Mouse (Mus musculus) stomach, postnatal 0 days (tissue): ENCODE measurements around the gene Plekhs1. TPM values are rescaled to one million over a fixed set of nuclear protein-coding genes. Genes with fewer than 3 reads are reported as not detected.
A peak's percentile ranks its signal among the peaks of the same experiment; 100 is the strongest.

Source experiments
- ATAC-seq: fragments of 200-750 bp; cut with Nextera tagmentation; 2 replicates; pipeline ENCODE4 v1.8.0; 2017; ENCODE audit not compliant: low FRiP score, low TSS enrichment
- DNase-seq: peaks from one replicate; pipeline ENCODE4 v3.0.0-alpha.2; 2016; ENCODE audit warnings: low spot score
- H3K27ac ChIP-seq: fragments of 300-500 bp; sonication (generic); replicated peaks from 2 replicates; pipeline ENCODE4 v1.5.1; 2014; ENCODE audit warnings: mild to moderate bottlenecking, control low read depth
- H3K27me3 ChIP-seq: fragments of 300-500 bp; sonication (generic); 2 replicates; pipeline ENCODE4 v1.6.1; 2014; ENCODE audit warnings: low read length; ENCODE audit not compliant: control insufficient read depth, insufficient read depth
- H3K36me3 ChIP-seq: fragments of 300-500 bp; sonication (generic); 2 replicates; pipeline ENCODE4 v1.6.1; 2014; ENCODE audit warnings: low read length, mixed read lengths; ENCODE audit not compliant: control insufficient read depth, insufficient read depth
- H3K4me1 ChIP-seq: fragments of 300-500 bp; sonication (generic); replicated peaks from 2 replicates; pipeline ENCODE4 v1.6.1; 2014; ENCODE audit warnings: antibody characterized with exemption; ENCODE audit not compliant: control insufficient read depth, insufficient read depth
- H3K4me2 ChIP-seq: fragments of 300-500 bp; sonication (generic); replicated peaks from 2 replicates; pipeline ENCODE4 v1.6.1; 2014; ENCODE audit warnings: low read depth, mild to moderate bottlenecking, control low read depth, moderate library complexity
- H3K4me3 ChIP-seq: fragments of 300-500 bp; sonication (generic); 2 replicates; pipeline ENCODE4 v1.5.1; 2014; ENCODE audit warnings: low read depth, low read length, control low read depth
- H3K9ac ChIP-seq: fragments of 300-500 bp; sonication (generic); 2 replicates; pipeline ENCODE4 v1.6.1; 2014; ENCODE audit warnings: mild to moderate bottlenecking, low read length, control low read depth, mixed read lengths
- H3K9me3 ChIP-seq: fragments of 300-500 bp; sonication (generic); 2 replicates; pipeline ENCODE4 v1.6.1; 2016; ENCODE audit warnings: low read length; ENCODE audit not compliant: control insufficient read depth
- CTCF ChIP-seq: IDR thresholded peaks from 2 replicates; pipeline ENCODE4 v1.5.1; 2016; ENCODE audit warnings: antibody characterized with exemption, low read depth, mild to moderate bottlenecking, moderate library complexity
- EP300 ChIP-seq: optimal IDR thresholded peaks from 2 replicates; pipeline ENCODE3; 2016; ENCODE audit warnings: antibody characterized with exemption
- WGBS: fragments of 180-500 bp; shearing (Covaris S2); extraction: QIAGEN DNeasy Blood & Tissue Kit; methylation state at CpG from one replicate; pipeline ENCODE4 v1.1.7; 2014; 5-methylcytosine and 5-hydroxymethylcytosine counted together
- polyA plus RNA-seq: library from polyadenylated mRNA; unstranded; fragments of >200 nt; fragmentation: Nextera tagmentation; extraction: Ambion mirVana; gene quantifications from 2 replicates; pipeline ENCODE4 v1.2.1, GENCODE M21; 2015

Plekhs1 gene
- polyA plus RNA-seq, 1 experiment from 2014 or later = 3.4 TPM

- peak overlapping the region; percentile 80 for H3K27ac ChIP-seq
- H3K36me3 ChIP-seq = peaks cover 6% of the 10 kb centered on the region
- WGBS = 35% methylated on average over 7 of the region's 7 CpGs
- H3K4me1 ChIP-seq = 0 out of 2 replicates have a peak, but pooled peaks cover 2% of the 10 kb centered on the region
- TF ChIP-seq EP300 (no peak), CTCF (no peak)
- DNase-seq = peak; percentile 30
- H3K4me3 ChIP-seq = no peak overlapping the region
- no peak overlapping the region for H3K4me2 ChIP-seq
- H3K27me3 ChIP-seq = no peaks in the 10 kb centered on the region
- H3K9me3 ChIP-seq = no peaks in the 10 kb centered on the region
- H3K9ac ChIP-seq = no peak overlapping the region
- ATAC-seq = peak; percentile 60
Observed at GRCm38 (mm10) chr19:56438357-56439071, 22.9 kb upstream of the Plekhs1 start.

- 61% methylated on average over 6 of the region's 6 CpGs for WGBS
- TF ChIP-seq EP300 = no peak
- peaks cover 2% of the 10 kb centered on the region; the same call in 1 of the 2 replicates for H3K4me1 ChIP-seq
- ATAC-seq = peak; percentile 88
- DNase-seq = peak; percentile 76
- no peak overlapping the region for H3K4me2 ChIP-seq
- no peak overlapping the region for H3K9ac ChIP-seq
- no peaks in the 10 kb centered on the region for H3K27me3 ChIP-seq
- no peak overlapping the region for H3K4me3 ChIP-seq
- H3K9me3 ChIP-seq = no peaks in the 10 kb centered on the region
- H3K36me3 ChIP-seq = peaks cover 5% of the 10 kb centered on the region
- H3K27ac ChIP-seq = peak overlapping the region; percentile 80
Observed at GRCm38 (mm10) chr19:56439072-56439434, 22.4 kb upstream of the Plekhs1 start.

GRCm38 (mm10) chr19:56443445-56443844 lies 18.0 kb upstream of the Plekhs1 start:
- TF ChIP-seq EP300 (no peak), CTCF (no peak)
- no peak overlapping the region for H3K4me3 ChIP-seq
- WGBS = 46% methylated on average over 14 of the region's 14 CpGs
- no peaks in the 10 kb centered on the region for H3K36me3 ChIP-seq
- H3K27ac ChIP-seq = no peak overlapping the region
- no peaks in the 10 kb centered on the region for H3K27me3 ChIP-seq
- H3K4me1 ChIP-seq = peaks cover 2% of the 10 kb centered on the region; the same call in 1 of the 2 replicates
- no peak overlapping the region for H3K9ac ChIP-seq
- no peak for ATAC-seq
- no peak for DNase-seq
- no peaks in the 10 kb centered on the region for H3K9me3 ChIP-seq
- H3K4me2 ChIP-seq = no peak overlapping the region

- ATAC-seq (no peak), DNase-seq (no peak)
- no peaks in the 10 kb centered on the region; the same call in 1 of the 2 replicates for H3K4me1 ChIP-seq
- H3K36me3 ChIP-seq = no peaks in the 10 kb centered on the region
- no peak overlapping the region for H3K9ac ChIP-seq
- H3K27me3 ChIP-seq = no peaks in the 10 kb centered on the region
- H3K27ac ChIP-seq = no peak overlapping the region
- H3K4me2 ChIP-seq = no peak overlapping the region
- H3K4me3 ChIP-seq = no peak overlapping the region
- WGBS = 89% methylated on average over 4 of the region's 4 CpGs
- H3K9me3 ChIP-seq = no peaks in the 10 kb centered on the region
- no peak for TF ChIP-seq CTCF
- TF ChIP-seq EP300 = no peak
Observed at GRCm38 (mm10) chr19:56448784-56449183, 12.7 kb upstream of the Plekhs1 start.

- H3K4me1 ChIP-seq = no peaks in the 10 kb centered on the region; the same call in 1 of the 2 replicates
- WGBS = 82% methylated on average over 8 of the region's 8 CpGs
- no peak overlapping the region for H3K4me3 ChIP-seq
- no peaks in the 10 kb centered on the region for H3K9me3 ChIP-seq
- ATAC-seq (no peak), DNase-seq (no peak)
- no peak overlapping the region for H3K4me2 ChIP-seq
- TF ChIP-seq EP300 = no peak
- no peak for TF ChIP-seq CTCF
- no peak overlapping the region for H3K27ac ChIP-seq
- H3K9ac ChIP-seq = no peak overlapping the region
- no peaks in the 10 kb centered on the region for H3K36me3 ChIP-seq
- no peaks in the 10 kb centered on the region for H3K27me3 ChIP-seq
Observed at GRCm38 (mm10) chr19:56449537-56449936, 11.9 kb upstream of the Plekhs1 start.

- WGBS = 54% methylated on average over 5 of the region's 5 CpGs
- H3K4me2 ChIP-seq = no peak overlapping the region
- ATAC-seq = no peak
- H3K27me3 ChIP-seq = no peaks in the 10 kb centered on the region
- no peaks in the 10 kb centered on the region for H3K36me3 ChIP-seq
- no peak overlapping the region for H3K9ac ChIP-seq
- H3K4me1 ChIP-seq = no peaks in the 10 kb centered on the region
- TF ChIP-seq CTCF (no peak), EP300 (no peak)
- no peak overlapping the region for H3K27ac ChIP-seq
- no peak for DNase-seq
- no peaks in the 10 kb centered on the region for H3K9me3 ChIP-seq
- H3K4me3 ChIP-seq = no peak overlapping the region
Observed at GRCm38 (mm10) chr19:56450892-56451291, 10.5 kb upstream of the Plekhs1 start.
